Mouse (Mus musculus): ENCODE results near the gene Znhit1. TPM values are rescaled to one million over a fixed set of nuclear protein-coding genes. Genes with fewer than 3 reads are reported as not detected.
A peak's percentile ranks its signal among the peaks of the same experiment; 100 is the strongest.

Gene Znhit1
- polyA plus RNA-seq, 1 experiment from 2014 or later: 109 TPM

GRCm38 (mm10) chr5:136937621-136938020 is 50.2 kb downstream of the Znhit1 start:
- WGBS: 83% methylated on average over 5 of the region's 5 CpGs
- Histone ChIP-seq H3K9ac (replicated peaks) (no peak overlapping the region), H3K27me3 (no peaks in the 10 kb centered on the region), H3K4me1 (replicated peaks) (no peaks in the 10 kb centered on the region), H3K4me2 (no peak overlapping the region), H3K4me3 (replicated peaks) (no peak overlapping the region), H3K27ac (no peak overlapping the region), H3K9me3 (no peaks in the 10 kb centered on the region), H3K36me3 (peaks cover 3% of the 10 kb centered on the region; the same call in 1 of the 2 replicates)
- no peak for ATAC-seq (ENCODE audit: insufficient number of reproducible peaks, insufficient read depth, low FRiP score, low TSS enrichment, low read depth)

- Histone ChIP-seq H3K9me3 (no peaks in the 10 kb centered on the region), H3K9ac (replicated peaks) (no peak overlapping the region), H3K27ac (no peak overlapping the region), H3K4me2 (no peak overlapping the region), H3K4me3 (replicated peaks) (no peak overlapping the region), H3K36me3 (peaks cover 3% of the 10 kb centered on the region; the same call in 1 of the 2 replicates), H3K4me1 (replicated peaks) (no peaks in the 10 kb centered on the region), H3K27me3 (no peaks in the 10 kb centered on the region)
- no peak for ATAC-seq (ENCODE audit: insufficient number of reproducible peaks, insufficient read depth, low FRiP score, low TSS enrichment, low read depth)
- WGBS: 86% methylated on average over 6 of the region's 6 CpGs
Measured at GRCm38 (mm10) chr5:136936750-136937149, 51.1 kb downstream of the Znhit1 start.

DNA sequence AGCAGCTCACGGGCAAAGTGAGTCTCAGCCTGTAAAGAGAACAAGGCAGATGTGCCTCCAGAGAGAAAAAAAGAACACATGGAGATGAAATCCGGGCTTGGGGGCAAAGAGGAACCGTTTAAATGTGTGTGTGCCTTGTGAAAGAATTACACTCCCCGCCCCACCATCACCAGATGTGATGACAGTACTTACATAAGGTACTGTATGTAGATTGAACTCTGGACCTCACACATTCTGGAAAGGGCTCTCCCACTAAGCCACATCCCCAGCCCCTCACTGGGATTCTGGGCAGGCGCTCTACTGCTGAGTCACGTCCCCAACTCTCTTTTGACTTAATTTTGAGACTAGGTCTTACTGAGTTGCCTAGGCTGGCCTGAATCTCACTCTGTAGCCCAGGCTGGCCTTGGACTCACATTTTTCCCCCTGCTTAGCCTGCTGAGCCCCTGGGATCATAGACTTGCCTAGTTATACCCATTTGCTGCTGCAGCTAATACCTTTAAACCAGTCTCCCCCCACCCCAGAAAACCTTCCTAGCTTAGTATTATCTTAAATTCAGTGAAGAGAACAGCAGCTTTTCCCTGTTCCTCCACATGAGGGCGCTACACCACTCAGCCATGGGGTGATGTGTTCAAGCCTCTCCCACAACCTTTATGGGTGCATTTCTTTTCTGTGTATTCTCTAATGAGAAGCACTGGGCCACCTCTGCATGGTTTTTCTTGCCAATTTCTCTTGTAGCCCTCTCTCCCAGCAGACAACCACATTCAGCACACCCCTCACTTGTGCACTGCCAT is 51.7 kb downstream of the Znhit1 start:
- H3K36me3 ChIP-seq: peaks cover 3% of the 10 kb centered on the region; the same call in 1 of the 2 replicates
- H3K4me1 ChIP-seq (replicated peaks): no peaks in the 10 kb centered on the region
- no peak for ATAC-seq (ENCODE audit: insufficient number of reproducible peaks, insufficient read depth, low FRiP score, low TSS enrichment, low read depth)
- H3K9me3 ChIP-seq: no peaks in the 10 kb centered on the region
- H3K9ac ChIP-seq (replicated peaks): no peak overlapping the region
- H3K4me2 ChIP-seq: no peak overlapping the region
- H3K27ac ChIP-seq: no peak overlapping the region
- 67% methylated on average over 7 of the region's 7 CpGs for WGBS
- H3K4me3 ChIP-seq (replicated peaks): no peak overlapping the region
- no peaks in the 10 kb centered on the region for H3K27me3 ChIP-seq

DNA sequence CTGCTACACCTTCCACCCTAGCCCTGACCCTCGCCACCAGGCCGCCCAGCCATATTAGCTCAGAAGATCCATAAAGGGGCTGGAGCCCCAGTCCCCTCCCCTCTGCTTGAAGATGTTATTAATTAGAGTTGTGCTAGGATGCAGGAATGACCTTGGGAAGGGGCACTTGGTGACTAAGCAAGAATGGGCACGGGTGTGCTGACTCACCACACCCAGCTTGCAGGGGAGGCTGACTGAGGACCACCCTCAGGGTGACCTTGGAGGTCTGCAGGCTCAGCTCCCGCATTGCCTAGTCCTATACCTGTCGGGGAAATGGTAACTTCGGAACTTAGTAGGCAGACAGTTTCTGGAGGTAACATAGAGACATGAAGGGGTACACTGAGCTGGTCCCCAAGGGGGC is 53.9 kb downstream of the Znhit1 start:
- Histone ChIP-seq H3K27me3 (no peaks in the 10 kb centered on the region), H3K9me3 (no peaks in the 10 kb centered on the region), H3K4me2 (no peak overlapping the region), H3K27ac (no peak overlapping the region), H3K4me3 (replicated peaks) (no peak overlapping the region), H3K9ac (replicated peaks) (no peak overlapping the region), H3K4me1 (replicated peaks) (peaks cover 5% of the 10 kb centered on the region; the same call in 1 of the 2 replicates), H3K36me3 (peaks cover 3% of the 10 kb centered on the region; the same call in 1 of the 2 replicates)
- WGBS: 87% methylated on average over 6 of the region's 6 CpGs
- no peak for ATAC-seq (ENCODE audit: insufficient number of reproducible peaks, insufficient read depth, low FRiP score, low TSS enrichment, low read depth)

DNA sequence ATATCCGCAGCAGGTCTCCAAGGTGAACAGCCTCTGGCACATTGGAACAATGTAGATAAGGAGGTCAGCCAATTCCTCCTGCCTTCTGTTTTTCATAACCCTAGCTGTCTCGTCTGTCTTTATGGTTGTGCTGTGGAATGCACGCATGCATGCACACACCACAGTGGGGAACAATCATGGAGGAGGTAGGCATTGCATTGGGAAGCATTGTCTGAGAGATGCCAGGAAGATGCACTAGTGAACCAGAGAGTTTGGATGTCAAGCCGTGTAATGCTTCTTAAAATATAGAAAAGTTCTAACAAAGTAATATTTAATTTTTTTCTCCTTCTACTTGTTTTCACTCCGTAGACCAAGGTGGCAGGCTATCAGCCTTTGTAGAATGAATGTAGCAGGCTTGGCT is 54.9 kb downstream of the Znhit1 start:
- H3K9me3 ChIP-seq: no peaks in the 10 kb centered on the region
- H3K27me3 ChIP-seq: no peaks in the 10 kb centered on the region
- no peak overlapping the region for H3K27ac ChIP-seq
- no peak for ATAC-seq (ENCODE audit: insufficient number of reproducible peaks, insufficient read depth, low FRiP score, low TSS enrichment, low read depth)
- H3K36me3 ChIP-seq: peaks cover 3% of the 10 kb centered on the region; the same call in 1 of the 2 replicates
- H3K4me2 ChIP-seq: no peak overlapping the region
- 78% methylated on average over 5 of the region's 5 CpGs for WGBS
- H3K4me1 ChIP-seq (replicated peaks): peaks cover 5% of the 10 kb centered on the region; the same call in 1 of the 2 replicates
- H3K9ac ChIP-seq (replicated peaks): no peak overlapping the region
- H3K4me3 ChIP-seq (replicated peaks): no peak overlapping the region

MicroRNAs within 50 kb of the gene (microRNA counts, 519-probe panel; counts per million panel counts)
- microRNA mmu-miR-702: not detected

Small RNAs within 50 kb of the gene (microRNA-seq; reads per million reads assigned to microRNA genes)
- 49.7 reads per million, percentile 44 among the genes with 10 or more reads in this experiment for gene Mir702

Other genes with a start within 250 kb of the Znhit1 start
- 145 and 155 TPM in 2 replicates for gene Col26a1, start 104.8 kb downstream of the Znhit1 start, polyA plus RNA-seq (2016; fragmentation: Nextera tagmentation; extraction: Ambion mirVana)
- 65.7 and 69.8 TPM in 2 replicates for gene Ift22, start 79.9 kb downstream of the Znhit1 start, polyA plus RNA-seq (2016; fragmentation: Nextera tagmentation; extraction: Ambion mirVana)
- 263 and 269 TPM in 2 replicates for gene Fis1, start 34.7 kb downstream of the Znhit1 start, polyA plus RNA-seq (2016; fragmentation: Nextera tagmentation; extraction: Ambion mirVana)
- gene Cldn15, start 21.4 kb downstream of the Znhit1 start, polyA plus RNA-seq (2016; fragmentation: Nextera tagmentation; extraction: Ambion mirVana): 0.10 and 0.36 TPM in 2 replicates
- gene Plod3, start 1.0 kb downstream of the Znhit1 start, polyA plus RNA-seq (2016; fragmentation: Nextera tagmentation; extraction: Ambion mirVana): 39.5 and 42.3 TPM in 2 replicates
- 0.09 and 0.25 TPM in 2 replicates for gene Vgf, start 38.4 kb upstream of the Znhit1 start, polyA plus RNA-seq (2016; fragmentation: Nextera tagmentation; extraction: Ambion mirVana)
- gene Ap1s1, start 58.1 kb upstream of the Znhit1 start, polyA plus RNA-seq (2016; fragmentation: Nextera tagmentation; extraction: Ambion mirVana): 150 and 153 TPM in 2 replicates
- gene Serpine1, start 84.2 kb upstream of the Znhit1 start, polyA plus RNA-seq (2016; fragmentation: Nextera tagmentation; extraction: Ambion mirVana): 0.38 and 0.44 TPM in 2 replicates
- 6.9 and 8.6 TPM in 2 replicates for gene Trim56, start 128.2 kb upstream of the Znhit1 start, polyA plus RNA-seq (2016; fragmentation: Nextera tagmentation; extraction: Ambion mirVana)
- not detected in 2 replicates for gene Muc3, start 161.3 kb upstream of the Znhit1 start, polyA plus RNA-seq (2016; fragmentation: Nextera tagmentation; extraction: Ambion mirVana)
- gene Muc3a, start 224.4 kb upstream of the Znhit1 start, polyA plus RNA-seq (2016; fragmentation: Nextera tagmentation; extraction: Ambion mirVana): 0.10 TPM in 1 of 2 replicates, not detected in the other